Mouse (Mus musculus) MEL (cell line): ENCODE measurements around the gene Bdkrb2. TPM values are rescaled to one million over a fixed set of nuclear protein-coding genes. Genes with fewer than 3 reads are reported as not detected.

Source experiments
- DNase-seq: peaks from one replicate; pipeline ENCODE4 v3.0.0; 2011; ENCODE audit warnings: low read depth, low spot score
- H3K27ac ChIP-seq: 2 replicates; pipeline ENCODE4 v1.5.1; 2012; ENCODE audit warnings: low read depth, mild to moderate bottlenecking, control low read depth, low read length, moderate library complexity; ENCODE audit not compliant: control insufficient read depth
- H3K27me3 ChIP-seq, 2 experiments: fragments of 150-350 bp in 1 of 2; sonication (generic) in 1 of 2; 2 replicates each; pipeline ENCODE4 v1.6.1; 2012; ENCODE audit warnings: low read length in 2 of 2, mild to moderate bottlenecking in 2 of 2, improper control_type of control experiment in 1 of 2, moderate library complexity in 1 of 2; ENCODE audit not compliant: insufficient read depth in 2 of 2, control insufficient read depth in 1 of 2
- H3K36me3 ChIP-seq, 2 experiments: 2 replicates each; pipeline ENCODE4 v1.6.1; 2012 to 2014; ENCODE audit warnings: low read length in 2 of 2, improper control_type of control experiment in 1 of 2, inconsistent platforms in 1 of 2, mild to moderate bottlenecking in 1 of 2; ENCODE audit not compliant: insufficient read depth in 2 of 2, control insufficient read depth in 1 of 2
- H3K4me1 ChIP-seq, 2 experiments: fragments of 150-350 bp in 1 of 2; sonication (generic) in 1 of 2; 2 replicates each; pipeline ENCODE4 v1.6.1; 2012; ENCODE audit warnings: low read length in 2 of 2, improper control_type of control experiment in 1 of 2, mild to moderate bottlenecking in 1 of 2; ENCODE audit not compliant: insufficient read depth in 2 of 2, control insufficient read depth in 1 of 2
- H3K4me3 ChIP-seq, 2 experiments: fragments of 150-350 bp in 1 of 2; sonication (generic) in 1 of 2; 2 replicates each; pipeline ENCODE4 v1.5.1; 2012; ENCODE audit warnings: low read depth in 2 of 2, low read length in 2 of 2, mild to moderate bottlenecking in 2 of 2, moderate library complexity in 2 of 2, control low read depth in 1 of 2, improper control_type of control experiment in 1 of 2; ENCODE audit not compliant: control insufficient read depth in 1 of 2, insufficient read depth in 1 of 2
- H3K79me2 ChIP-seq: 2 replicates; pipeline ENCODE4 v1.6.1; 2012; ENCODE audit warnings: mild to moderate bottlenecking, low read length, moderate library complexity; ENCODE audit not compliant: control insufficient read depth, poor library complexity, insufficient read depth
- H3K9ac ChIP-seq: 2 replicates; pipeline ENCODE4 v1.6.1; 2012; ENCODE audit warnings: low read depth, mild to moderate bottlenecking, control low read depth, low read length, moderate library complexity; ENCODE audit not compliant: control insufficient read depth, poor library complexity, severe bottlenecking
- H3K9me3 ChIP-seq: fragments of 150-350 bp; sonication (generic); replicated peaks from 2 replicates; pipeline ENCODE4 v1.6.1; 2012; ENCODE audit warnings: mild to moderate bottlenecking, low read length, improper control_type of control experiment, moderate library complexity; ENCODE audit not compliant: insufficient read depth
- CHD2 ChIP-seq: IDR thresholded peaks from 2 replicates; pipeline ENCODE4 v1.6.1; 2011; ENCODE audit warnings: low read length, improper control_type of control experiment
- CTCF ChIP-seq, 3 experiments: IDR thresholded peaks in 2 of 3; conservative IDR thresholded peaks in 1 of 3; 2 replicates each; pipeline ENCODE4 v1.5.1; 2011 to 2012; ENCODE audit warnings: low read length in 3 of 3, low read depth in 2 of 3, mild to moderate bottlenecking in 2 of 3, improper control_type of control experiment in 1 of 3, inconsistent platforms in 1 of 3, mixed read lengths in 1 of 3, moderate library complexity in 1 of 3; ENCODE audit not compliant: control insufficient read depth in 1 of 3, insufficient read depth in 1 of 3, poor library complexity in 1 of 3, severe bottlenecking in 1 of 3
- E2F4 ChIP-seq: IDR thresholded peaks from 2 replicates; pipeline ENCODE4 v1.6.1; 2011; ENCODE audit warnings: low read depth, low read length, improper control_type of control experiment, borderline replicate concordance
- ELF1 ChIP-seq: IDR thresholded peaks from 2 replicates; pipeline ENCODE4 v1.6.1; 2014; ENCODE audit warnings: low read depth, mild to moderate bottlenecking, inconsistent platforms, low read length, improper control_type of control experiment, moderate library complexity
- JUND ChIP-seq: IDR thresholded peaks from 2 replicates; pipeline ENCODE4 v1.6.1; 2011; ENCODE audit warnings: low read depth, mild to moderate bottlenecking, improper control_type of control experiment, low read length
- KAT2A ChIP-seq: conservative IDR thresholded peaks from 2 replicates; pipeline ENCODE4 v1.6.1; 2012; ENCODE audit warnings: low read depth, low read length, improper control_type of control experiment, inconsistent platforms
- NELFE ChIP-seq: IDR thresholded peaks from 2 replicates; pipeline ENCODE4 v1.6.1; 2011; ENCODE audit warnings: low read depth, low read length, improper control_type of control experiment
- POLR2AphosphoS2 ChIP-seq: IDR thresholded peaks from 2 replicates; pipeline ENCODE4 v1.6.1; 2011; ENCODE audit warnings: low read length, improper control_type of control experiment
- RAD21 ChIP-seq: IDR thresholded peaks from 2 replicates; pipeline ENCODE4 v1.6.1; 2011; ENCODE audit warnings: mild to moderate bottlenecking, low read depth, low read length, improper control_type of control experiment
- RCOR1 ChIP-seq: IDR thresholded peaks from 2 replicates; pipeline ENCODE4 v1.6.1; 2012; ENCODE audit warnings: low read depth, mild to moderate bottlenecking, inconsistent platforms, low read length, improper control_type of control experiment
- SIN3A ChIP-seq: IDR thresholded peaks from 2 replicates; pipeline ENCODE4 v1.6.1; 2012; ENCODE audit warnings: low read length, improper control_type of control experiment, inconsistent platforms
- TAL1 ChIP-seq: IDR thresholded peaks from 2 replicates; pipeline ENCODE4 v1.6.1; 2012; ENCODE audit warnings: mild to moderate bottlenecking, inconsistent platforms, low read length, moderate library complexity, mixed read lengths
- USF1 ChIP-seq: IDR thresholded peaks from 2 replicates; pipeline ENCODE4 v1.6.1; 2014; ENCODE audit warnings: low read depth, mild to moderate bottlenecking, inconsistent platforms, low read length, improper control_type of control experiment, moderate library complexity
- ZC3H11A ChIP-seq: IDR thresholded peaks from 2 replicates; pipeline ENCODE4 v1.6.1; 2012; ENCODE audit warnings: low read depth, mild to moderate bottlenecking, inconsistent platforms, low read length, improper control_type of control experiment
- ZKSCAN1 ChIP-seq: IDR thresholded peaks from 2 replicates; pipeline ENCODE4 v1.6.1; 2012; ENCODE audit warnings: low read depth, mild to moderate bottlenecking, inconsistent platforms, low read length, improper control_type of control experiment, moderate library complexity
- ZMIZ1 ChIP-seq: IDR thresholded peaks from 2 replicates; pipeline ENCODE4 v1.6.1; 2012; ENCODE audit warnings: low read depth, mild to moderate bottlenecking, inconsistent platforms, low read length, improper control_type of control experiment, moderate library complexity
- ZNF384 ChIP-seq: IDR thresholded peaks from 2 replicates; pipeline ENCODE4 v1.6.1; 2012; ENCODE audit warnings: low read depth, mild to moderate bottlenecking, inconsistent platforms, low read length, improper control_type of control experiment
- polyA plus RNA-seq, 2 experiments: library from polyadenylated mRNA; stranded (reverse) in 1 of 2; unstranded in 1 of 2; fragments of >175 nt in 1 of 2; fragments of >200 nt in 1 of 2; gene quantifications; 2 replicates each; pipeline versions ENCODE4 v1.2.1 to v1.2.4; 2012; ENCODE audit warnings: low replicate concordance in 2 of 2, low read depth in 1 of 2; ENCODE audit not compliant: insufficient read length in 2 of 2, insufficient read depth in 1 of 2, missing spikeins in 1 of 2
- total RNA-seq: library from RNA; depleted of rRNA; stranded (reverse); fragments of 300-350 nt; gene quantifications from 2 replicates; pipeline ENCODE4 v1.2.3, GENCODE M21; 2012

Gene Bdkrb2
- total and polyA plus RNA-seq, 3 experiments = not detected

GRCm38 (mm10) chr12:105598503-105598902 lies 35.5 kb downstream of the Bdkrb2 start:
- H3K4me1 ChIP-seq = peaks cover 0 to 9% of the 10 kb centered on the region in 2 experiments; a peak in 2 of 4 replicates
- no peak overlapping the region for H3K4me3 ChIP-seq
- H3K79me2 ChIP-seq = no peaks in the 10 kb centered on the region
- H3K9me3 ChIP-seq = no peaks in the 10 kb centered on the region
- no peak overlapping the region for H3K9ac ChIP-seq
- no peaks in the 10 kb centered on the region; a peak in 1 of 4 replicates for H3K36me3 ChIP-seq
- peak; percentile 26 for DNase-seq
- H3K27me3 ChIP-seq = no peaks in the 10 kb centered on the region
- H3K27ac ChIP-seq = no peak overlapping the region
- TF ChIP-seq ZC3H11A (no peak), USF1 (no peak), RAD21 (no peak)
- TF ChIP-seq, all 39 proteins: peak for 0

GRCm38 (mm10) chr12:105599098-105599497 lies 36.1 kb downstream of the Bdkrb2 start:
- Histone ChIP-seq H3K4me3 (no peak overlapping the region), H3K9me3 (no peaks in the 10 kb centered on the region), H3K9ac (no peak overlapping the region), H3K27me3 (no peaks in the 10 kb centered on the region), H3K4me1 (peaks cover 0 to 9% of the 10 kb centered on the region in 2 experiments; a peak in 2 of 4 replicates), H3K79me2 (no peaks in the 10 kb centered on the region), H3K27ac (no peak overlapping the region), H3K36me3 (no peaks in the 10 kb centered on the region; a peak in 1 of 4 replicates)
- no peak for DNase-seq
- TF ChIP-seq POLR2AphosphoS2 (no peak), ZNF384 (no peak), CHD2 (no peak), RAD21 (no peak), ELF1 (no peak), SIN3A (no peak), CTCF (IDR thresholded peaks at IDR 0.05 in 2 of 3, conservative IDR thresholded peaks at IDR 0.05 in 1 of 3; ENCODE audit: control insufficient read depth in 1 of 3, insufficient read depth in 1 of 3, low read depth in 2 of 3, low read length in 3 of 3, poor library complexity in 1 of 3, severe bottlenecking in 1 of 3) (no peak), ZMIZ1 (no peak), ZKSCAN1 (no peak)

GRCm38 (mm10) chr12:105601586-105601985 lies 38.6 kb downstream of the Bdkrb2 start:
- Histone ChIP-seq H3K27ac (no peak overlapping the region), H3K27me3 (no peaks in the 10 kb centered on the region), H3K36me3 (no peaks in the 10 kb centered on the region; a peak in 1 of 4 replicates), H3K79me2 (no peaks in the 10 kb centered on the region), H3K4me3 (no peak overlapping the region)
- no peak for TF ChIP-seq JUND
- no peak for TF ChIP-seq CTCF (IDR thresholded peaks at IDR 0.05 in 2 of 3, conservative IDR thresholded peaks at IDR 0.05 in 1 of 3; ENCODE audit: control insufficient read depth in 1 of 3, insufficient read depth in 1 of 3, low read depth in 2 of 3, low read length in 3 of 3, poor library complexity in 1 of 3, severe bottlenecking in 1 of 3)
- no peak for TF ChIP-seq KAT2A
- no peak for TF ChIP-seq NELFE
- no peak for TF ChIP-seq ELF1
- TF ChIP-seq RAD21 = no peak
- TF ChIP-seq TAL1 = no peak
- TF ChIP-seq RCOR1 = no peak
- no peak for TF ChIP-seq E2F4
- TF ChIP-seq, all 39 proteins: peak for 0
- no peaks in the 10 kb centered on the region for H3K9me3 ChIP-seq
- no peak overlapping the region for H3K9ac ChIP-seq
- no peak for DNase-seq
- H3K4me1 ChIP-seq = peaks cover 0 to 9% of the 10 kb centered on the region in 2 experiments; a peak in 2 of 4 replicates
